Mouse (Mus musculus): ENCODE measurements around the gene Cotl1. TPM values are rescaled to one million over a fixed set of nuclear protein-coding genes. Genes with fewer than 3 reads are reported as not detected.

Gene Cotl1
- polyA plus RNA-seq, 1 experiment: 427 TPM

DNA sequence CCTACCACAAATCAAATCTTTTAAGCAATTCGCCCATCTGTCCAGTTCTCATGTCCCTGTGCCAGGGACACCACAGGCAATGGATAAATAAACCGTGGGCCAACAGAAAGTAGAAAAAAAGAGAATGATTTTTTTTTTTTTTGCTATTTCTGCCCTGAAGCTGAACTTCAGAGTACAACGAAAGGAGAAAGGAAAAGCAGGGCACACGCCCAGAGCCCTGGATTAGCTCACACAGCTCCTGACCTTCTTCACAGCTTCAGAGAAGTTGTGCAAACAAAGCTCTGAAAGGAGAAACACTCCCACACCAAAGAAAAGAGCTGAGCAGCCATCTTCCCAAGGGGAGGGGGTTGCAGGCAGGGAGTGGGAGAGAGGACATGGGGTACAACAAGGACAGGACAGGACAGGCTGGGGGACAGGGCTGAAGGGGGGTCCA lies 12.6 kb downstream of the Cotl1 start:
- H3K36me3 ChIP-seq (ENCODE audit: control insufficient read depth, insufficient read depth, low read length): no peaks in the 10 kb centered on the region
- no peak overlapping the region for H3K4me3 ChIP-seq (ENCODE audit: insufficient read depth, low read depth, low read length)
- H3K27ac ChIP-seq (ENCODE audit: insufficient read depth, low read depth, low read length): no peak overlapping the region
- no peak for DNase-seq
- H3K4me1 ChIP-seq (ENCODE audit: control insufficient read depth, insufficient read depth, low read length): peaks cover 41% of the 10 kb centered on the region
- 43% methylated on average over 4 of the region's 4 CpGs for WGBS
- H3K27me3 ChIP-seq (replicated peaks; ENCODE audit: control insufficient read depth, insufficient read depth, low read length): no peaks in the 10 kb centered on the region
- TF ChIP-seq POLR2A (IDR thresholded peaks at IDR 0.05; ENCODE audit: low read depth, low read length): no peak
- no peak for TF ChIP-seq CTCF (conservative IDR thresholded peaks at IDR 0.05; ENCODE audit: insufficient read depth, insufficient read length, low read depth, low read length)

- no peak for TF ChIP-seq POLR2A (IDR thresholded peaks at IDR 0.05; ENCODE audit: low read depth, low read length)
- TF ChIP-seq CTCF (conservative IDR thresholded peaks at IDR 0.05; ENCODE audit: insufficient read depth, insufficient read length, low read depth, low read length): no peak
- Histone ChIP-seq H3K4me3 (ENCODE audit: insufficient read depth, low read depth, low read length) (no peak overlapping the region), H3K27ac (ENCODE audit: insufficient read depth, low read depth, low read length) (no peak overlapping the region), H3K36me3 (ENCODE audit: control insufficient read depth, insufficient read depth, low read length) (no peaks in the 10 kb centered on the region), H3K4me1 (ENCODE audit: control insufficient read depth, insufficient read depth, low read length) (peaks cover 34% of the 10 kb centered on the region), H3K27me3 (replicated peaks; ENCODE audit: control insufficient read depth, insufficient read depth, low read length) (no peaks in the 10 kb centered on the region)
- WGBS: 75% methylated on average over 5 of the region's 5 CpGs
- DNase-seq: no peak
These were observed 13.4 kb downstream of the Cotl1 start for GRCm38 (mm10) chr8:119826982-119827381.

- no peaks in the 10 kb centered on the region for H3K27me3 ChIP-seq (replicated peaks; ENCODE audit: control insufficient read depth, insufficient read depth, low read length)
- peaks cover 27% of the 10 kb centered on the region for H3K4me1 ChIP-seq (ENCODE audit: control insufficient read depth, insufficient read depth, low read length)
- 76% methylated on average over 19 of the region's 19 CpGs for WGBS
- peak overlapping the region; percentile 20; the same call in 1 of the 2 replicates for H3K27ac ChIP-seq (ENCODE audit: insufficient read depth, low read depth, low read length)
- DNase-seq: peak; percentile 42
- no peak for TF ChIP-seq POLR2A (IDR thresholded peaks at IDR 0.05; ENCODE audit: low read depth, low read length)
- TF ChIP-seq CTCF (conservative IDR thresholded peaks at IDR 0.05; ENCODE audit: insufficient read depth, insufficient read length, low read depth, low read length): no peak
- no peak overlapping the region for H3K4me3 ChIP-seq (ENCODE audit: insufficient read depth, low read depth, low read length)
- H3K36me3 ChIP-seq (ENCODE audit: control insufficient read depth, insufficient read depth, low read length): no peaks in the 10 kb centered on the region
These were observed 14.2 kb downstream of the Cotl1 start for GRCm38 (mm10) chr8:119825950-119826730.

GRCm38 (mm10) chr8:119824809-119825273 lies 15.5 kb downstream of the Cotl1 start:
- peak; percentile 77 for DNase-seq
- H3K4me3 ChIP-seq (ENCODE audit: insufficient read depth, low read depth, low read length): no peak overlapping the region
- 45% methylated on average over 11 of the region's 11 CpGs for WGBS

GRCm38 (mm10) chr8:119824100-119824499 lies 16.2 kb downstream of the Cotl1 start:
- no peak overlapping the region for H3K4me3 ChIP-seq (ENCODE audit: insufficient read depth, low read depth, low read length)
- no peaks in the 10 kb centered on the region for H3K36me3 ChIP-seq (ENCODE audit: control insufficient read depth, insufficient read depth, low read length)
- WGBS: 49% methylated on average over 4 of the region's 4 CpGs
- TF ChIP-seq CTCF (conservative IDR thresholded peaks at IDR 0.05; ENCODE audit: insufficient read depth, insufficient read length, low read depth, low read length) (no peak), POLR2A (IDR thresholded peaks at IDR 0.05; ENCODE audit: low read depth, low read length) (no peak)
- DNase-seq: peak; percentile 76
- H3K4me1 ChIP-seq (ENCODE audit: control insufficient read depth, insufficient read depth, low read length): peaks cover 27% of the 10 kb centered on the region
- H3K27ac ChIP-seq (ENCODE audit: insufficient read depth, low read depth, low read length): no peak overlapping the region
- H3K27me3 ChIP-seq (replicated peaks; ENCODE audit: control insufficient read depth, insufficient read depth, low read length): no peaks in the 10 kb centered on the region

More at GRCm38 (mm10) chr8:119824809-119825273, 15.5 kb downstream of the Cotl1 start:
- H3K4me1 ChIP-seq (ENCODE audit: control insufficient read depth, insufficient read depth, low read length): peaks cover 27% of the 10 kb centered on the region
- TF ChIP-seq POLR2A (IDR thresholded peaks at IDR 0.05; ENCODE audit: low read depth, low read length) (no peak), CTCF (conservative IDR thresholded peaks at IDR 0.05; ENCODE audit: insufficient read depth, insufficient read length, low read depth, low read length) (no peak)
- H3K27me3 ChIP-seq (replicated peaks; ENCODE audit: control insufficient read depth, insufficient read depth, low read length): no peaks in the 10 kb centered on the region
- H3K36me3 ChIP-seq (ENCODE audit: control insufficient read depth, insufficient read depth, low read length): no peaks in the 10 kb centered on the region
- peak overlapping the region; percentile 21 for H3K27ac ChIP-seq (ENCODE audit: insufficient read depth, low read depth, low read length)

DNA sequence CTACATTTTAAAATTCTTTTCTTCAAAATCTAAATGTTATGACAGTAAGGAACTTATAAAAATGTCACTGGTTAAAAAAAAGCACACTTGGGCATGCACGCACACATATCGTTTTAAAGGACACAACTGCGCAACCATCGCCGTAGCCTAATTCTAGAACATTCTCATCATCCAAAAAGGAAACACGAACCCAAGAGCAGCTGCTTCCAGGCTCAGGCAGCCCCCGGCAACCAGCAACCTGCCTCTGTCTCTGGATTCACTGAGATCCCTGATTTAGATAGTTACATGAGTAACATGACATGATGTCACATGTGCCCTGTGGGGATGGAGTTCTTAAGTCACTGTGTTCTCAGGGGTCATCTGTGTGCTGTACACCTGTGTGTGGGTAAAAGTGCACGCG lies 17.1 kb downstream of the Cotl1 start:
- peaks cover 27% of the 10 kb centered on the region for H3K4me1 ChIP-seq (ENCODE audit: control insufficient read depth, insufficient read depth, low read length)
- TF ChIP-seq CTCF (conservative IDR thresholded peaks at IDR 0.05; ENCODE audit: insufficient read depth, insufficient read length, low read depth, low read length): no peak
- TF ChIP-seq POLR2A (IDR thresholded peaks at IDR 0.05; ENCODE audit: low read depth, low read length): no peak
- no peak overlapping the region for H3K27ac ChIP-seq (ENCODE audit: insufficient read depth, low read depth, low read length)
- 95% methylated on average over 9 of the region's 9 CpGs for WGBS
- no peak for DNase-seq
- no peaks in the 10 kb centered on the region for H3K27me3 ChIP-seq (replicated peaks; ENCODE audit: control insufficient read depth, insufficient read depth, low read length)
- H3K36me3 ChIP-seq (ENCODE audit: control insufficient read depth, insufficient read depth, low read length): no peaks in the 10 kb centered on the region
- H3K4me3 ChIP-seq (ENCODE audit: insufficient read depth, low read depth, low read length): no peak overlapping the region

DNA sequence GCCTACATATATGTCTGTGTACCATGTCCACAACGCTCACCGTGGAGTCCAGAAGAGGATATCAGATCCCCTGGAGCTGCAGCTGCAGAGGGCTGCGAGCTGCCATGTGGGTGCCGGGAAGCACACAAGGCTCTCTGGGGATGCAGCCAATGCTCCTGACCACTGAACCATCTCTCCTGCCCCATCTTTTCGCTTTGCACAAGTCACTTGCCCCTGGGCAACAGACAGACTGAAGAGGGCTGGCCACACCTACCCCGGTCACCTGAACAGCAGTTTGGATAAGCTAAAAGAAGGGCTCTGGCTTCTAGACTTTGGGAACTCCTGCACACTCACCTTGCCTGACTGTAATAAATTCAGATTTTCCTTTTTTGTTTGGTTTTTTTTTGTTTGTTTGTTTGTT lies 18.7 kb downstream of the Cotl1 start:
- Histone ChIP-seq H3K36me3 (ENCODE audit: control insufficient read depth, insufficient read depth, low read length) (no peaks in the 10 kb centered on the region), H3K4me1 (ENCODE audit: control insufficient read depth, insufficient read depth, low read length) (peaks cover 25% of the 10 kb centered on the region), H3K27me3 (replicated peaks; ENCODE audit: control insufficient read depth, insufficient read depth, low read length) (no peaks in the 10 kb centered on the region), H3K4me3 (ENCODE audit: insufficient read depth, low read depth, low read length) (no peak overlapping the region), H3K27ac (ENCODE audit: insufficient read depth, low read depth, low read length) (no peak overlapping the region)
- WGBS: 86% methylated on average over 6 of the region's 6 CpGs
- no peak for TF ChIP-seq POLR2A (IDR thresholded peaks at IDR 0.05; ENCODE audit: low read depth, low read length)
- no peak for TF ChIP-seq CTCF (conservative IDR thresholded peaks at IDR 0.05; ENCODE audit: insufficient read depth, insufficient read length, low read depth, low read length)
- DNase-seq: peak; percentile 80

All from kidney, adult 2 months (tissue).